Mouse (Mus musculus) kidney, postnatal 4 days (tissue): ENCODE measurements around the gene Lyzl4.

Source experiments
- DNase-seq, 2 experiments: peaks; one replicate each; pipeline ENCODE4 v3.0.0; 2021; ENCODE audit warnings: mixed read lengths in 2 of 2

Lyzl4 gene

DNA sequence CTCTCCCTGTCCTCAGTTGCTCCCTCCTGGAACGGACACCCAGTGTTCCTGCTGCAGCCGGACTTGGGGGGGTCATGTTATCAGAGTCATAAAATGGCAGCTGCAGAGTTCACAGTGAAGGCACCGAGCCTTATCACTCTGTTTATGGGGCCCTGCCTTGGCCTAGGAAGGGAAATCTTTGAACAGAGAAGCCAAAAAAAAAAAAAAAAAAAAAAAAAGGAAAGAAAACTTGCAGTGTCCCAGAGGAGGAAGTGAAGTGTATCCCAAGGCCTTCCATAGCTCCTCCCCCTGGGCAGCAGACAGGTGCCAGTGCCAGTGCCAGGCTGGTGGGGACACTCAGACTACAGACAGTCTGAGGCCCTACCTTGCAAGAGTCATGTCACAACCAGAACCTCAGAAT, 3.0 kb upstream of the Lyzl4 start:
- no peak for DNase-seq

DNA sequence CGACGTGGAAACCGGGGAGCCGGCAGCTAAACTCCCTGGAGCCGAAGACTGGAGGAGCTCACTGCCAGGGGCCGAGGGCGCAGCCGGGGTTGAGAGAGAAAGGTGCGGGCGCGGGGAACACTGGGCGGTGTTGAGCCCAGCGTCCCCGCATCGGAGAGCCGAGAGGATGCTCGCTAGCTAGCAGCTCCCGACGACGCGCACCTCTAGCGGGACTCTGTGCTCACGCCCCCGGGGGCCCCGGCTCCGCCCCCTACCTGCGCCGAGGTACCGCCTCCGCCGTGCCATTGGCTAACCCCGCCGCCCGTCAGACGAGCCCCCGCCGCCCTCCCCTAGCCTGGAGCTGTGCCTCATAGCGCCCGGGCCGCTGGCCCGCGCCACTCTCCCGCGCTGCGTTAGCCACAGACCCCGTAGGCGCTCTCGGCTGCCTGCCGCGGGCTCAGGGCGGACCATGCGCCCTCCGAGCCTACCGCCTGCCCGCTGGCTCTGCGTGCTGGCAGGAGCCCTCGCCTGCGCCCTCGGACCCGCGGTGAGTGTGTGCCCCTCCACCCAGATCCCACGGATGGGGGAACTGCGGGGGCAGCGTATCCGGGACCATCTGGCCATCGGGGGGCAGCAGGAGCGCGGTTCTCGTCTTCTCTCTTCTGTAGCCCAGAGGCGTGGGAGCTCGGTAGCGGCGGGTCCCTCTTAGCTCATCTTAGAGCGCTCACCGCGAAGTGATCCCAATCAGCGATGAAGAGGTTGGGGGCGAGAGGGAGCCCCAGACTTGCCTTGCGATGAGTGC, 695 bp upstream of the Lyzl4 start, which contains the start of gene Vipr1:
TSS of gene Vipr1 (plus strand) at position 316 of the 781 bp plus-strand sequence.
- peak; percentile 75 to 82 for DNase-seq

DNA sequence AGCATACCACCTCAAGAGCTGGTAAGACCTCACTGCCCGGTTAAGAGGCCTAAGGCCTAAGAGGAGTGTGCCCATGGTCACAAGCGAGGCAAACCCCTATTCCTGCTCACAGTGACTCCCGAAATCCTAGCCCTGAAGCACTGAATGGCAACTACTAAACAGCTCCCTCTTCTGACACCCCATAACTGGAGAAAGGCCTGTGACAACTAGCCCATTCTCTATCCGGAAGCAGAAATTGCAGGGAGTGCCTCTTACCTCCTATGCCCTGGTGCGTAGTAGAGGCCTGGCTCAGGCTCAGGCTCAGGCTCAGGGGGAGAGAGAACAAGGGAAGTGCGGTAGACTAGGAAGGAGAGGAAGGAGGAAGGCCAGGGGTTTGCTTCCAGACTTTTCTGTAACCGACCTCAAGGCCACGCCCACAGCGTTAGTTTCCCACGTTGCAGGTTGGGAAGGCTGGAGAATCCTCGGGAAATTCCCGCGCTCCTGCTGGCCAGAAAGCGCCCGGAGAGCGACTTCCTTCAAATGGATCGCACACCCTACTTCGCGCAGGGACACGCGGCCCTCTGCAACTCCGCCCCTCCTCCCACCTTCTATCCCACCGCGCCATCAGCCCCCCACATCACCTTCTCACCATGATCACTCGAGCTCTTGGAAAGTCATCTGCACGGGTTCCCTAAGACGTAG, 521 bp downstream of the Lyzl4 start:
- DNase-seq: peak; percentile 30 to 54

DNA sequence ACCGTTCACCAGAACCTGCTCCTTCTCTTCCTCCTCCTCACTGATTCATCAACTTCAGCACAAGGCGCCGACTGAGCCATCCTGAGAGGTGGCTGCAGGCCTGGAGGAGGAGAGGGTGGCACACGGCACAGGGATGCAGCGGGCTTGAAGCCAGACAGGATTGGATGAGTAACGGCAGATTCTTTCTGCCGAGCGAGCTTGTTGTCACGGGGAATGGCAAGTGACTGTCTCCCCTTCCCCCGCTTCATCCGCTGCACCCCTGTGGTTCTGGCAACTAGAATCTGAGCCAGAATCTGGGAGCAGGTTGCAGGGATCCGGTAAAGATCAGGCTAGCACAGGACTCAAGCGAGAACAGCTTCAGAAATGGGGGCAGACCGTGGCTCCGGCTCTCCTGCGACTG, 2.1 kb downstream of the Lyzl4 start:
- DNase-seq: no peak

GRCm38 (mm10) chr9:121635835-121636576, 5.9 kb downstream of the Lyzl4 start:
- DNase-seq: no peak

- DNase-seq: no peak
These were observed 8.6 kb downstream of the Lyzl4 start for GRCm38 (mm10) chr9:121633306-121633705.

- no peak for DNase-seq
These were observed 9.0 kb downstream of the Lyzl4 start for GRCm38 (mm10) chr9:121632891-121633290.

GRCm38 (mm10) chr9:121631946-121632345, 9.9 kb downstream of the Lyzl4 start:
- no peak for DNase-seq

DNA sequence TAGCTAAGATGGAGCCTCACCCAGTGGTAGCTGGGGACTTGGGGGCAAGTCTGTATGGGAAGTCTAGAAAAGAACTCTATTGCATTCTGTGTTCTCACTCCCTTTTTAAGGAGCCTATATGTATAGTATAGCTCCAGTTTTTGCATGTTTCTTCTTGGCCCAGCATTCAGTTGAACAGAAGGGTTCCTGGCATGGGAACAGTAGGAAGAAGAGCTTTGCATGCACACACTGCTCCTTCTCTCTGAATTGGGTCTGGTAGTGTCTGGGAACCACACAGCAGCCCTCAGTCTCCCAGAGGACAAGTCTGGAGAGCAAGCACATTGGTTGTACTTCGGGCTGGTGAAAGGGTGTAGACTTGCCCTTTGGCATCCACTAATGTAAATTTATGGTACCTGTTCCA, 11.3 kb downstream of the Lyzl4 start:
- no peak for DNase-seq

DNA sequence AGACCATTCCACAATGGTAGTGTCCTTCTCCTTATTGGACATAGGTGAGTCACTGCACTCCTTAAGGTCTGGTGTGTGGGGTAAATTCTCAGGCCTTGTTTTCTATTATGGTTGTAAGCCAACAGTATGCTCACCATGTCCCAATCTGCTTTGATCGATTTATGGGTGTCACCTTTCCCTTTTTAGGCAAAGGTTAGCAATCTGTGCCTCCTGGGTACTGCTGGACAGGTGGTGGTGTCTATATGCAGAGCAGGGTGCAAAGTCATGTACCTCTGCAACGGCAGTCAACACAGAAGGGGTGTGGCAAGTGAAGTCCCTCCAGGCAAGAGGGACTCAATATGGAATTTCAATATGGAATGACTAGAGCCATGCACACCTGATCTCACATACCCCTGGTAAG, 17.0 kb downstream of the Lyzl4 start:
- DNase-seq: no peak

GRCm38 (mm10) chr9:121623235-121623634, 18.7 kb downstream of the Lyzl4 start:
- DNase-seq: no peak

DNA sequence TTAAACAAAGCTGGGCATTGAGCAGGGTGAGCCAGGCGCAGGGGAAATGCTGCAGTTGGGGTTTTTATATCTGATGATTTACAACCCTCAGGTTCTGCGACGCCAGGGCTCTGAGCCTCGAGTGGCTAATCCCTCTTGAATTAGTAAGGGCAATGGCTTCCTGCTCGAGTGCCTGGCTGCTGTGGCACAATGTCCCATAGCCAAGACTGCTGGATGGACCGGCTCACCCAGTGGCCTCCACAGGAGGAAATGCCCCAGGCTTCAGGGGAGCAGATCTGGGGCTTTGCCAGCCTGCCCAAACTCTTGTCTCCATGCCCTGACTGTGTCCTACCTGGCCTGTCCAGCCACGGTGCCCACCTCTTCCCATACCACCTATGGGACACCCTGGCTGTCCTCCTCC, 22.5 kb downstream of the Lyzl4 start:
- DNase-seq: no peak

GRCm38 (mm10) chr9:121616471-121616870, 25.4 kb downstream of the Lyzl4 start:
- peak; percentile 50 to 52 for DNase-seq

DNA sequence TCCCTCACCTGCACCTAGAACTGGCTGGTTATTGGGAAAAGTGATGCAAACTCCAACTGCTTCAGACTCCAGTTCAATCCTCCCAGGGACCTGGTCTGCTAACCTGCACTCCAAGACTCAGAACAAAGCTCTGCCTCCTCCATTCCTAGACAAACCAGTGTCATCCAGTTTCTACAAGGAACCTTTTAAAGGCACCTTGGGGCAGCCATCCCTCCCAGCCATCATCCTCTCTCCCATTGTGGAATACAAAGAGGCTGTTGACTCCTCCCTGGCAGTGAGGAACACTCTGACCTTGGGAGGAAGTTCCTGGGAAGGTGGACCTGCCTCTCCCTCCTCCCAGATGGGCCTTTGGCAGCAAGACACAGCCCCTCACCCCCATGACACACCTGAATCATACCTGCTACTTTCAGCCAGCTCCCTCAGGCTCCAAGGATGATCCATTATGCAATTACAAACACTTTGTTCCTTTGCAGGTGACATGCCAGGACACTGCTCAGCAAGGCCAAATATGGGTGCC, 27.6 kb downstream of the Lyzl4 start:
- DNase-seq: no peak

- no peak for DNase-seq
These were observed 28.7 kb downstream of the Lyzl4 start for GRCm38 (mm10) chr9:121613192-121613591.

DNA sequence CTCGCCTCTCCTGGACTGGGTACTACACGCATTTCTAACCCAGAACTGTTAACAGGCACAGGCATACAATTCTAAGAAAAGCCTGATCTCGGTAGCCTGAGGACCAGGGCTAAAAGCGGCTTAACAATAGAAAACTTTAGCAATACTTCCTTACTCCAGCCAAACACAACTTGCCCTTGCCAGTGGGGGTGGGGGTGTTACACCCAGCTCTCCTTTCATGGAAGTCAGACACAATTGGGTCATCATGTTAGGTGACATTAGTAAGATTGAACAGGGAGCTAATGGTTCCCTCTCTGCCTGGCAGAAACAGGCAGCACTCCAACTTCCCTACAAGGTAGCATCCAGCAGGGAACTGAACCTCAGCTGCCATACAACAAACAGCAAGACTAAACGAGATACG, 32.5 kb downstream of the Lyzl4 start:
- DNase-seq: no peak

DNA sequence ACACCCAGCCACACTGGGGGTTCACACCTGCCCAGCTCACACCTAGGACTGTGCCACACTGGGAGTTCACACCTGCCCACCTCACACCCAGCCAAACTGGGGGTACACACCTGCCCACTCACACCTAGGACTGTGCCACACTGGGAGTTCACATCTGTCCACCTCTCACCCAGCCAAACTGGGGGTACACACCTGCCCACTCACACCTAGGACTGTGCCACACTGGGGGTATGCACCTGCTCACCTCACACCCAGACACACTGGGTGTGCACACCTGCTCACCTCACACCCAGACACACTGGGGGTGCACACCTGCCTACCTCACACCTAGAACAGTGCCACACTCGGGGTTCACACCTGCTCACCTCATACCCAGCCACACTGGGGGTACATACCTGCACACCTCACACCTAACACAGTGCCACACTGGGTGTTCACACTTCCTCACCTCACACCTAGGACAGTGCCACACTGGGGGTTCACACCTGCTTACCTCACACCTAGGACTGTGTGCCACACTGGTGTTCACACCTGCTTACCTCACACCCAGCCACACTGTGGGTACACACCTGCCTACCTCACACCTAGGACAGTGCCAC, 35.3 kb downstream of the Lyzl4 start:
- DNase-seq: no peak

DNA sequence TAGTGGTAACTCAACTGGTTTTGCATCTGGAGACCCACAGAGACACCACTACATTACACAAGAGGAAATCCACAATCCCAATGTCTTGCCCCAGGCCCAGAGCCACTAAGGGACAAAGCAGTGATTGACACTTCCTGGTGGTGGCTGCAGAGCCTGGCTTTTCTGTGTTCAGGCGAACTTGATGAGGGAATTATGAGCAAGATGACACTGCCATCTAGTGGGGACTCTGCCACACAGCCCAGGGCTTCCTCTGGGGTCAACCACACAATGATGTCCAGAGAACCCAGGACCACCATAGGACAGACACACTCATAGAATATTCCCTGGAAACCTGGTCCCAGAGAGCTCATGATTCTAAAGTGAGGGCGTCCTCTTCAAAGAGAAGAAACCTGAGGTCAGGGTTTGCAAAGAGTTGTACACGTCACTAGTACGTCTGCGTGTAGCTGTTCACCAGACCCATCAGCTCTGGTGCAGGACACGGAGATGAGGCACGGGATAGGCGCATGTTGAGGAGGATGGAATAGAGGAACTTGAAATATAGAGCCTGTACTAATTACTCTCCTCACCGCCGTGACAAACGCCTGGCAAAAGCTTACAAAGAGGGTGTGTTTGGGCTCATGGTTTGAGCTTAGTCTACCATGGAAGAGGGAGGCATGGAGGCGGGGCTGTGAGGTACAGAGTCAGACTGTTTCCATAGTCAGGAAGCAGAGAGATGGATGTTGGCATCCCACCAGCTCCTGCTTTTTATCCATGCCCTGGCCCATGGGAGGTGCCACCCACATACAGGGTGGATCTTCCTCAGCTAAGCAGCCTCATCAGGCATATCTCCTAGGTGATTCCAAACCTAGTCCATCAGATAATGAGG, 36.2 kb downstream of the Lyzl4 start:
- peak; percentile 84 to 87 for DNase-seq

GRCm38 (mm10) chr9:121602381-121602780, 39.5 kb downstream of the Lyzl4 start:
- peak in 1 of 2 experiments; percentile 22 for DNase-seq

- peak in 1 of 2 experiments; percentile 19 for DNase-seq
These were observed 41.0 kb downstream of the Lyzl4 start for GRCm38 (mm10) chr9:121600861-121601427.

DNA sequence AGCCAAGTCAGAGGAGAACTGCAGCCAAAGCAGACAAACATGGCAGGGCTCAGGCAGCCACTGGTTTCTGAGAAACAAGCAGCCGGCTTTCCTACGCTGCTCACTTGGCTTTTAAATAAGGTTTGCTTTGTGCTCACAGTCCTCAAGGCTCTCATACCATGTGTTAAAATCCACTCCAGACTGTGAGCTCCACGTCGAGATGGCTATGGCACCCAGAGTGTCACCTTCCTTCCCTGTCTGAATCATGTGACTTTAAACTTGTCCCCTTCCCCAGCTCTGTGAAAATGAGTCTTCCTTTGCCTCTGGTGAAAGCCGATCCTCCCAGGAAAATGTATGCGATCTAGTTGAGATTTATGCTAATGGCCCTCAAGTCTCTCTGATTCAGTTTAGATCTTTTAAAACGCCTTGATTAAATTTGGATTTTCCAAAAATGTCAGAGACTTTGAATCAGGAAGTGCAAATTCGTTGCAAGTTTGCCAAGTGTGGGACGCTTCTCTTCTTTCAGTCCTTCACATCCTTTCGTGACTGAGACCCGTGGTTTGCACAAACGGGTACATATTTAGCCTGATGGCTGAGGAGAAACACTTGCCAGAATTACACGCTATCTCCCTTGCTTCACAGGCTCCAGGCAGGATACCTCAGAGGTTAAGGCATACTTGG, 41.6 kb downstream of the Lyzl4 start:
- DNase-seq: peak in 1 of 2 experiments; percentile 10
